Mouse (Mus musculus) spleen, adult 18-20 months (tissue): Measurements from ENCODE around the gene Gm12666.
"Not testable (repeated sequence)": the region's sequence is repeated elsewhere in the genome, so short reads cannot be mapped to it uniquely, and the experiment has no call there.

Experiments
- DNase-seq, 2 experiments: peaks; one replicate each; pipeline ENCODE4 v3.0.0; 2022; ENCODE audit warnings: mixed read lengths in 2 of 2

Gm12666 gene

DNA sequence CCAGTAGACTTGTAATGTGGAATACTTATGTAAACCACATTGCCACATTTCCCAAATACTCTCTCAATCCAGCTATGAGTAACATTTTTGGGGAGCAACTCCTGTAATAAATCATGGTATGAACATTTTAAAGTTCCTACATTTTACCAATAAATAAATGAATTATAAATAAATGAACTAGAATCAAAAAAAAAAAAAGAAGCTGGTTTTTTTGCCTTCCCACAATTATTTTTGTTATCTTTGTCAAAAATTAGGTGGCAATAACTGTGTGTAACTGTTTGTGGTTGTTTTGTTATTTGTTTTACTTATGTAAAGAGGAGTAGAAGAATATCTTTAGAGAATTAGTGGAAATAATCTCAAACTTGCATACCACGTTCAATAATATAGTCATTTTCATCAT is at the start of gene Gm12666:
Gene Gm12666, minus strand, starts transcription at position 101 of the 400 bp plus-strand sequence.
- DNase-seq = not testable (repeated sequence)

- no peak for DNase-seq
Measured at GRCm38 (mm10) chr4:92226326-92226725, 34.8 kb upstream of the Gm12666 start.

GRCm38 (mm10) chr4:92216286-92216685 is 24.7 kb upstream of the Gm12666 start:
- DNase-seq = no peak

DNA sequence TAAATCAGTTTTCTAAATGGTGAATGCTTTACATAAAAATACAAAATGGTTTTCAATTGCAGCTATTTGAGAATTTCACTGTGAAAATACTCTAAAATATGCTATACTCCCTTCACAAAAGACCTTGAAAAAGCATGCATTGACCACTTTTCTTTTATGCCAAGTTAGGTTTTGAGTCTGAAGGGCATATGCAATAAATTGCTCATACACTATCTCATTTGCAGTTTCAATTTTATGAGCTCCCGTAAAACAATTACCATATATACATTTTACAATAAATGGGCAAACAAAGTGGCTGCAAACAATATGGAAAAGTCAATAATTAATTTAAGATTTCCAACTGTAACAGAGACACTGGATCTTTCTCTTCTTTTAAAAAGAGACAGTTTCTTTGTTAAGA is 38.9 kb downstream of the Gm12666 start:
- DNase-seq = no peak

DNA sequence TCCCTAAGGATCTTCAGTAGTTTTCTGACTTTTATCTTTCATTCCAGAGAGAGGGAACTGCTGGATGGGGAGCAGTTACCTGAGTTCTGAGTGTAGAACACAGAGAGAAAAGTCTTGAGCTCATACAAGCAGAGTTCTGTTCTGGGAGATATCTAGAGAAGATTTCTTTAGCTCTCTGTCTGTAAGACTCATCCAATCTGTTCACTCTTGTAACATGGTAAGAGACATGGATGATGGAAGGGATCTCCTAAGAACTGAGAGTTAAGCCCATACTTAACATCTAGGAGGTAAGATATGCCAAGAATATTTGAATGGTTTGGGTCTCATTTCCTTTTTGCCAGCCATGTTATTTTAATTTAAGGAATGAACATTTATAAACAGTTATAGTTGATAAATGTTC is 44.4 kb downstream of the Gm12666 start, which contains the start of gene Izumo3:
Gene Izumo3, minus strand, starts transcription at position 101 of the 400 bp plus-strand sequence.
- DNase-seq = no peak
